ENCODE assay signal across 14 mouse cellular contexts in the genomic region with DNA sequence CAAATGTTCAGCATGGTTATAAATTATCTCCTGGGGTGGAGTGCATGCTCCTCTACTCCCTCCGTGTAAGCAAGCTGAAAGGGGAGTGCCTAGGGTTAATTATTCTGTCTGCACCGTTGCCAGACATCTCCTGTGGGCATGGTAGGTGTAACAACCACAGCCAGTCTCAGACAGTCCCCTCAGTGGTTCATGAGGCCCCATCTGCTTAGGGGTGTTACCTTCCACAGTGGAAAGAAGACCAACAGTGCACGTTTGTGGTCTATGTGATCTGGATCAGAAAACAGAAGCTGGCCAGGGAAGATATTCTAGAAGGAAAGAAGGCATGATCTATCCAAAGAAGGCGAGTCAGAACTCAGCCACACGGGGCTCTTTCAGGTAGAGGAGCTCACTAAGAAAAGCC.
"Had no signal": no experiment of that assay in that cellular context is flagged by ENCODE, and none has a peak within 500 bp of the region (broad histone marks: within the 10 kb centered on the region; RNA-seq: fewer than 3 reads in every experiment).

No protein-coding gene starts in this region.

- H3K4me3 ChIP-seq: limb, embryonic 12.5 days; midbrain, embryonic 15.5 days; neural tube, embryonic 12.5 days had no signal

- H3K9me3 ChIP-seq: limb, embryonic 12.5 days; midbrain, embryonic 15.5 days; neural tube, embryonic 12.5 days had no signal

- H3K36me3 ChIP-seq: limb, embryonic 12.5 days; midbrain, embryonic 15.5 days; neural tube, embryonic 12.5 days had no signal

- ATAC-seq: hindbrain, embryonic 16.5 days; inflammation-experienced regulatory T-cells, adult 6 months; intestine, postnatal 0 days; lung, postnatal 0 days; midbrain, embryonic 15.5 days had no signal

- H3K9ac ChIP-seq: limb, embryonic 12.5 days; midbrain, embryonic 15.5 days; neural tube, embryonic 12.5 days had no signal

- DNase-seq: kidney, postnatal 25 days; layer of hippocampus, postnatal 36 days; lung, adult 2 months; lung, postnatal 36 days; thymus, postnatal 25 days had no signal

- H3K27ac ChIP-seq: limb, embryonic 12.5 days; midbrain, embryonic 15.5 days; neural tube, embryonic 12.5 days; stomach, postnatal 0 days had no signal

- H3K4me2 ChIP-seq: limb, embryonic 12.5 days; midbrain, embryonic 11.5 days; midbrain, embryonic 15.5 days; neural tube, embryonic 12.5 days had no signal
